Mouse (Mus musculus) thymus, postnatal 36 days (tissue): ENCODE measurements around the gene Bbs9.

Experiments used
- DNase-seq, 2 experiments: peaks; one replicate each; pipeline ENCODE4 v3.0.0; 2022; ENCODE audit warnings: mixed read lengths in 2 of 2

The Bbs9 gene

GRCm38 (mm10) chr9:22468170-22468898 lies 7.2 kb upstream of the Bbs9 start:
- DNase-seq = peak in 1 of 2 experiments; percentile 73

GRCm38 (mm10) chr9:22468899-22469259 lies 6.6 kb upstream of the Bbs9 start:
- no peak for DNase-seq

DNA sequence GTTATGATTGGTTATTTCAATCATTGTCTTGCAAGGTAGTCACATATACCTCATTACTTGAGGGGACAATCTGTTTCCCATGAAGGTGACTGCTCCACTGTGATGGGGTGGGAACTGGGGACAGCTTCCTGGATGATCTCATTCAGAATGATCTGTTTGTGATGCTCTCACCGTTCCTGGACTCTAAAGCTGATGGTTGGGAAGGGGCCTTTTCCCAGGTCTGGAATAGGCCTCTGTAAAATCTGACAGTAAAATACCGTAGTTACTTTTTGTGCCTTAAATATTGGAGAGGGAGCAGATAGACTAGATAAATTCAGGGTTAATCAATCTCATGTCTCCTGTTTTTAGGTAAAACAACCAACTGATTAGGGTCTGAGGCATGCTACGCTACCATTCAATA lies 5.9 kb upstream of the Bbs9 start, which contains the start of gene Rp9:
Gene Rp9, minus strand, starts transcription at position 101 of the 400 bp plus-strand sequence.
- DNase-seq = no peak

- peak in 1 of 2 experiments; percentile 7 for DNase-seq
Measured at GRCm38 (mm10) chr9:22476265-22476664, 750 bp downstream of the Bbs9 start.

- DNase-seq = no peak
Measured at GRCm38 (mm10) chr9:22478946-22479345, 3.4 kb downstream of the Bbs9 start.

DNA sequence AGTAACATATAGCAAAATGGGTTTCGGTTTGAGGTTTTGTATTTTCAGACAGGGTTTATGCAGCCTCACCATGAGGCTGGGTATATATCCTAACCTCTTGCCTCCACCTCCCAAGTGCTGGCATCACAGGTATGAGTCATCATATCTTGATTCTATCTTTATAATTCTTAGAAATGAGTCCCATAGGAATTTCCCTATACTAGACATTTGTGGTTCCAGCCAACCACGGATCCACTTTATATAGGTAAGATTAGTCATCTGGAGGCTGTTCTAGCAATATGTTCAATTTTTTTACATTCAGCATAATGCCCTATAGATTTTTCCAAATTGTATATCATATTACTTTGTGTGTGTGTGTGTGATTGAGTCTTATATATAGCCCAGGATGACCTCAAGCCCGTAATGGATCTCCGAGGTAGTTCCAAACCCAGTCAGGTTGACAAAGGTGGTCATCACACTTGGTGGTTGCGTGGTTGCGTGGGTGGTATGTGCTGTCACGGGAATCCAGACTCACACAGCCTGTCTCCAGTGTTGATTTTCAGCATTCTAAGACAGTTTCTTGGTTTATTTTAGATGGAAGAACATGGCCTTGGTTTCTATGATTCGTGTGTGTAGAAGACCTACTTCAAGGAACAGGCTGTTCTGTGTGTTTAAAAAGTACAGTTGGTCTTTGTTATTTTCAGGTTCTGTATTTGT lies 8.5 kb downstream of the Bbs9 start:
- no peak for DNase-seq

DNA sequence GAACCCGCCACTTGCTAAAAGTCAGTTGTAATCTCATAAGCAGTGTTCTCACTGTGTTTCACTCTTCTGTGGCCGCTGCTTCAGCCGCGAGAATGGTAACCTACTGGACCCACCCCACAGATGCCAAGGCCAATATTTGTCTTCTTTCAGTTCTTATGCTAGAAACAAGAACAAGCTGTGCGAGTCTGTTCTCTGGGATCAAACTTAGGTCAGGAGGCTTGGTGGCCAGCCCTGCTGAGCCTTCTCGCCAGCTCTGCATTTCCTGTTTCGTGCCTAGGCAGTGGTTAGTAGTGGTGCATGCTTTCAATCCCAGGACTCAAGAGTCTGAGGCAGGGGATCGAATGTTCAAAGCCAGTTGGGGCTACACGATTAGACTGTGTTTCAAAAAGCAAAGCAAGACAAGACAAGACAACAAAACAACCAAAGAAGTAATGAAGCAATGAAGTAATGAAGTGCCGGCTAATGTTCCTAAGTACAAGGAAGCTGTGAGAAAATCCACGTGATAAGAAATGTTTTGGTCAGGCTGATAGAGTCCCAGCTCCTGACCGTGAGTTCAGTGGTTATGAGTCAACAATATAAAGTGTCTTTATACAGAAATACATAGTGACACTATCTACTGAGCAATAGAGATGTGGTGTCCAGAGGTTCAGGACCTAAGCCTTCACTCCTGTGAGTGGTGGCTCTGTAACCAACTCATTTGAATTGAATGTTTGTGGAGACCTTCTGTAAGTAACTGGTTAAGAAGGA lies 9.2 kb downstream of the Bbs9 start:
- no peak for DNase-seq

- DNase-seq = no peak
Measured at GRCm38 (mm10) chr9:22486211-22486610, 10.7 kb downstream of the Bbs9 start.

DNA sequence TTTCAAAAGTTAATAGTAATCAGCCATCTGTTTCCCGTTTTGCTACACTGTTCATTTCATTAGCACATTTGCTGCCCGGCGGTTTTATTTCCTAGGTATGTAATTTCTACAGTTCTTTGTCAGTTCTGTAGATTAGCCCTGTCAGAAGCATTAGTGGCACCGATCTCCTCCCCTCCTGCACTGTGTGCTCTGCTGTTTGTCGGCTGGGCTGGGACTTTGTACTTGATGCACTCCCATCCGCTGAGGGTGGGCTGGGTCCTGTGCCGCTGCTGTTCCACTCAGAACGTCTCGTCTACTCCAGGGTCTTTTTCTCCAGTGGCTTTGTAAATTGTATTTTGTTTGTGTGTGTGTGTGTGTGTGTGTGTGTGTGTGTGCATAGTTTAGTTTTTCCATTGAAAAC lies 13.4 kb downstream of the Bbs9 start:
- DNase-seq = no peak

DNA sequence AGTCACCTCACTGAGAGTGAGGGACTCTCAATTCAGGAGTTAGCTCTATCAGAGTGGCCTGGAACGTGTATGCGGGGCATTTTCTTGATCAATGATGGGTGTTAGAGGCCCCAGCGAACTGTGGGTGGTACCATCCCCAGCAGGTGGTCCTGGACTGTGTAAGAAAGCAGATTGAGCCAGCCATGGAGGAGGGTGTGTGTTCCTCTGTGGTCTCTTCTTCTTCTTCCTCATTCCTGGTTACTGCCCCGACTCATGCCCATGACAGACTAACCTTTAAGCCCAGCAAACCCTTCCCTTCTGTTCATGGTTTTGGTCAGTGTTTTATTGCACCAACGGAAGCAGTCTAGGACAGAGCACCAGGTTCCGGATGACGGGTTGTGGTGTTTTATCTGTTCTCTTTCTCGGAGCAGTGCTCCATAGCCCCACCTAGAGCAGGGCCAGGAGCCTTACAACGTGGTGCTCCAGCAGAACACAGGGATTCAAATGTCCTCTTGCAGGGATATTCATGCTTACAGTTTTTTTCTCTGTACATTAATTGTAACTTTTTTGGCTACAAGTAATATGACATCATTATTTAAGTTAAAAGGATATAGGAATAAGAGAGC lies 18.8 kb downstream of the Bbs9 start:
- no peak for DNase-seq

DNA sequence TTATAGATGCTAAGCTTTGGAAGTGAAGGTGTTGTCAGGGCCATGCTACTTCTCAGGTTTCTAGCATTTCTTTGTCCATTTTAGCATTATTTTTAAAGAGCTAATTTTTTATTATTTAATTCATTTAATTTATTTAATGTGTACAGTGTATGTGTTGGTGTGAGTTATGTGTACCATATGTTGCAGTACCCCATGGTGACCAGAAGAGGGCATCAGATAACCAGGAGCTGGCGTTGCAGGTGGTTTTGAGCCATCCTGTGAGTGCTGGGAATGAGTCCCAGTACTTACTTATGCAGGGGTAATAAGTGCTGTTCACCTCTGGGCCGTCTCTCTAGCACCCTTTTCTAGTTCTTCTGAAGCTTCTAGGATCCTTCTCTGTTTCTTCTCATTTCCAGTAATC lies 19.6 kb downstream of the Bbs9 start:
- no peak for DNase-seq

DNA sequence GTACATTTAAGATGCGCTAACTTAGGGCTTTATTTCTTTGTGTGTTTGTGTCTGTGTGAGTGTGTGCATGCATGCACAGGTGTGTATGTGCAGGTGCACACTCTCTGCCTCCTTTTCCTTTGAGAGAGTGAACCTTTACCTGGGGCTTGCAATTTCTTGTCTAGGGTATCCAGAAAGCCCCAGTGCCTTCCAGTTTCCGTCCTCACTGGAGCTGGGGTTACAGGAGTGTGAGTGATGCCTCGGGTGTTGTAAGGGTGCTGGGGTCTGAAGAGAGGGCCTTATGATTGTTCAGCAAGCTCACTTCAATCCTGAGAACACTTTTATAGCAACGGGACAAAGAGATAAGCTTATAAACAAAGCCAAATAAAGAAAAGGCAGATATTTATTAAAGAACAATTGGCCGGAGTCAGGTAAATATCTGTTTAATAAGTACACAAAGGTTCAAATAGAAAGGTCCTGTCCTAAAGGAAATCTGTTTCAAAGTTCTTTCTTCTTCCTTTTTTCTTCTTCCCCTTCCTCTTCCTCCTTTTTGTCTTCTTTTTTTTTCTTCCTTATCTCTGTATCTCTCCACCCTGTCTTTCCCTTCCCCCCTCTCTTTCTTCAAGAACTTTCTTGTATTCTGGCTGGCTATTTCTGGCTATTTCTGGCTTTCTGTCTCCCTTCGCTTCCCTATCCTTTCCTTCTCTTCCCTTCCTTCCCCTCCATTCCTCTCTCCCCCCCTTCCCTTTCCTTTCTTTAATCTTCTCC lies 21.7 kb downstream of the Bbs9 start:
- no peak for DNase-seq

DNA sequence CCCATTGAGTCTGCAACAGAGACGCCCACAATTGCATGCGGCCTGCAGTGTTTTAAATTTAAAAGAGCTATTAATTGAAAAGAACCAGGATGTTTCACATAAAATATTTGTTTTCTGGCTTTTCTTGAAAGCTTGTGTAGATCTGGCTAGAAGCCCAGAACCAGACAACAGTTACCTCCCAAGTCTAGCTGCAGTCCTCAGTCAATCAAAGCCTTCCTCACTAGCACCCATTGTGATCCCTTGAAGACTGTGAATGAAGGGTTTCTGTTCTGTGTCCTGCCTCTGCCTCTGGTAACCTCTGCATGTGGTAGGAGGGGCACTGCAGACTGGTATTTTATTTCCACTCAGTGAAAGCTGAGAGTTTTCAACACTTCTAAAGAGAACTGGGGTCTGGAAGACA lies 27.5 kb downstream of the Bbs9 start:
- no peak for DNase-seq

- no peak for DNase-seq
Measured at GRCm38 (mm10) chr9:22503581-22503980, 28.1 kb downstream of the Bbs9 start.

- DNase-seq = no peak
Measured at GRCm38 (mm10) chr9:22505574-22505973, 30.1 kb downstream of the Bbs9 start.

- no peak for DNase-seq
Measured at GRCm38 (mm10) chr9:22515076-22515475, 39.6 kb downstream of the Bbs9 start.

GRCm38 (mm10) chr9:22518394-22519041 lies 43.0 kb downstream of the Bbs9 start:
- DNase-seq = peak; percentile 34 to 36

DNA sequence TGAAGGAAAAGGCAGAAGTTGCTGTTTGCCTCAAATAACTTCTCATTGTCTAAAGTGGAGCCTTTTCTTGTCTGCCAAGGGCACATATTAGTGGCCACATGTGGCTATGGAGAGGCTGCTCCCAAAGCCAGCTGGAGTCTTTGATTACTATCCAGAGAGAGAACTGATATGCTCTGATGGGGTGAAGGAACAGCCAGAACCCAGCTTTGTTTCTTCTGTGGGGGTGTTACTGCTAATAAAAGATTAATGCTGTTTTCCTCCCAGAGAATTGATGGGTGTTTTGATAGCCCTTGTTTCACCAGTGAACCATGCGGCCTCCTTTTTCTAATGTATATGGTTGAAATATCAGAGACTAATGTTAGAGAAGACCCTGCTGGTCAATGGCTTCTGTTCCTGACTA lies 47.9 kb downstream of the Bbs9 start:
- DNase-seq = no peak

DNA sequence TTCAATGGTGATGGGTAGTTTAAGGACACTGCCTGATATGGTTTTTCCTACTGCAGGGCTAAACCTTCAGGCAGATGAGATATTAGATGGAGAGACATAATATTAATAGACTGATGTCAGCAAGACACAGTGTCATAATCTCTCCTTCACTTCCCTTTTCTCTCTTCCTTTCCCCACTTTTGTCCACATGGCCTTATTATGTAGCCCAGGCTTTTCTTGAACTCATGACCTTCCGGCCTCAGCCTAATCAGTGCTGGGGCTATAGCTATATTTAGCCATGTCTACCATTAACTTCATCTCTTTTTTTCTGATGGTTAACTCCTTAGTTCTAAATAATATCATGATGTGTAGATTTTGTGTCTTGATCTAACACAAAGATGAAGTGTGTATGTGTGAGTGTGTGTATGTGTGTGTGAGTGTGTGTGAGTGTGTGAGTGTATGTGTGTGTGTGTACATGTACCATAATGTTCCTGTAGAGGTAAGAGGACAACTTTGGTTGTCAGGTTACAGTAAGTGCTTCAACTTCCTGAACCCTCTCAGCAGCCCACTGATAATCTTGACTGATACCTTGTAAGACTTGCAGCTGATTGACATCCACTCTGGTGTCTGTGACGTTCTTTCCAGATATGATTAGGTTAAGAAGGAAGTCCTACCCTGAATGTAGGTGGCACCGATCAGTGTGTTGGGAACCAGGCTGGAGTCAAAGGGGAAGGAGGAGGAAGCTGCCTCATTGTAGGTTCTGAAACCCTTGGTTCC lies 55.4 kb downstream of the Bbs9 start:
- DNase-seq = no peak

DNA sequence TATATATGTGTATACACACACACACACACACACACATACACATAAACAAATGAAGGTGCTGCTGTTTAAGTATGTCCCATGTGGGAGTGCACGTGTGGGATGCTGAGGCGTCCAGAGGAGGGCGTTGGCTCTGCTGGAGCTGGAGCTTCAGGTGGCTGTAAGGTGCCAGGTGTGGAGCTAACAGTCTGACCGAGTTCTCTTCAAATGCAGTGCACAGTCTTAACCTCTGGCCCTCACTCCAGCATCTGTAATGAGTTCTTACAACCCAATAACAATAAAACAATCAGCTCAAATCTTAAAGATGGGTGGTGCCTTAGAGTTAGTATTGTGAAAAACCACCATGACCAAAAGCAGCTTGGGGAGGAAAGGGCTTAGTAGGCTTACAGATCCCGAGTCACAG lies 56.6 kb downstream of the Bbs9 start:
- DNase-seq = no peak

DNA sequence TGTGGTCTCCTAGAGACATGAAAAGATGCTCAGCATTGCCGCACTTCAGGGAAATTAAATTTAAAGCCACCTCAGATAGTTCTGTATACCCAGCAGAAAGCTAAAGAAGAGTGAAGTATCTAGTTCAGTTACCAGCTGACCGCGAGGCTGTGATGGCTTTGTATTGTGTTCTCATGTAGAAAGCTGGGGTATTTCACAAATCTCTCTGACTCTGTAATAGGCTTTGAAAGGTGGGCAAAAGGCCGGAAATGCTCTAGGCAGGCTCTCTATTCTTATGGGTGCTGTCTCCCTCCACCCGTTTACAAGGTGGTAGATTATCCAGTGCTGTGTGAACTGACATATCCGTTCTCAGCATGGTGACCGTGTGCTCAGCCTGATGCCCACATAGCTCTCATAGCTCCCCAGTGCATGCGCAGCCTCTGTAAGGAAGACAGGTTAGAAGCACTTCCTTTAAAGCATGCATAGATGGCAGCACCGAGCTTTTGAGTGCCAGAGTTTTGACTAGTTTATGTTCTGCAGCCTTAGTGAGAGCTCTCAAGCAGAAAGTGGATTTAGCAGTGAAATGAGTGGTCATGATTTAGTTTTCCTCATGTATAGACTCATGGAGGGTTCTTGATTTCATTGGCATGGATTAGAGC lies 57.4 kb downstream of the Bbs9 start:
- peak; percentile 5 to 11 for DNase-seq
